Mouse (Mus musculus) limb, embryonic 14.5 days (tissue): ENCODE measurements at regions not wholly inside any gene's neighbourhood (a gene's known extent, or its start where the extent isn't known, plus 50 kb on each side); places are given as distances from the start of the nearest gene placed in this dataset.

Experiments used
- ATAC-seq: fragments of 200-750 bp; cut with Nextera tagmentation; 2 replicates; pipeline ENCODE4 v1.8.0; 2017; ENCODE audit warnings: low read depth, moderate number of reproducible peaks, moderate TSS enrichment; ENCODE audit not compliant: low FRiP score
- DNase-seq: peaks from one replicate; pipeline ENCODE4 v3.0.0-alpha.2; 2015; ENCODE audit warnings: low spot score
- H3K27ac ChIP-seq: fragments of 300-500 bp; sonication (generic); replicated peaks from 2 replicates; pipeline ENCODE4 v1.5.1; 2014; ENCODE audit warnings: low read depth, mild to moderate bottlenecking, low read length, moderate library complexity, mixed read lengths
- H3K27me3 ChIP-seq: fragments of 300-500 bp; sonication (generic); 2 replicates; pipeline ENCODE4 v1.6.1; 2014; ENCODE audit warnings: low read length, mixed read lengths; ENCODE audit not compliant: control insufficient read depth, insufficient read depth
- H3K36me3 ChIP-seq: fragments of 300-500 bp; sonication (generic); 2 replicates; pipeline ENCODE4 v1.6.1; 2014; ENCODE audit warnings: mild to moderate bottlenecking, low read length, moderate library complexity, mixed read lengths; ENCODE audit not compliant: control insufficient read depth, insufficient read depth
- H3K4me1 ChIP-seq: fragments of 300-500 bp; sonication (generic); 2 replicates; pipeline ENCODE4 v1.6.1; 2014; ENCODE audit warnings: antibody characterized with exemption, low read length, mixed read lengths; ENCODE audit not compliant: control insufficient read depth, insufficient read depth
- H3K4me2 ChIP-seq: fragments of 300-500 bp; sonication (generic); replicated peaks from 2 replicates; pipeline ENCODE4 v1.6.1; 2014; ENCODE audit warnings: low read depth, mild to moderate bottlenecking, low read length, moderate library complexity; ENCODE audit not compliant: severe bottlenecking
- H3K4me3 ChIP-seq: fragments of 300-500 bp; sonication (generic); replicated peaks from 2 replicates; pipeline ENCODE4 v1.5.1; 2014; ENCODE audit warnings: low read length
- H3K9ac ChIP-seq: fragments of 300-500 bp; sonication (generic); 2 replicates; pipeline ENCODE4 v1.6.1; 2014; ENCODE audit warnings: mild to moderate bottlenecking, low read depth, low read length, moderate library complexity; ENCODE audit not compliant: severe bottlenecking
- H3K9me3 ChIP-seq: fragments of 300-500 bp; sonication (generic); 2 replicates; pipeline ENCODE4 v1.6.1; 2016; ENCODE audit warnings: low read length; ENCODE audit not compliant: control insufficient read depth
- POLR2A ChIP-seq: fragments of 200-500 bp; IDR thresholded peaks from 2 replicates; pipeline ENCODE4 v1.8.0; 2012; ENCODE audit warnings: inconsistent platforms, mild to moderate bottlenecking, moderate library complexity, borderline replicate concordance; ENCODE audit not compliant: insufficient read depth, insufficient read length; ENCODE audit errors: extremely low read depth
- WGBS: fragments of 180-500 bp; shearing (Covaris S2); extraction: QIAGEN DNeasy Blood & Tissue Kit; methylation state at CpG from one replicate; pipeline ENCODE4 v1.1.7; 2014; 5-methylcytosine and 5-hydroxymethylcytosine counted together

DNA sequence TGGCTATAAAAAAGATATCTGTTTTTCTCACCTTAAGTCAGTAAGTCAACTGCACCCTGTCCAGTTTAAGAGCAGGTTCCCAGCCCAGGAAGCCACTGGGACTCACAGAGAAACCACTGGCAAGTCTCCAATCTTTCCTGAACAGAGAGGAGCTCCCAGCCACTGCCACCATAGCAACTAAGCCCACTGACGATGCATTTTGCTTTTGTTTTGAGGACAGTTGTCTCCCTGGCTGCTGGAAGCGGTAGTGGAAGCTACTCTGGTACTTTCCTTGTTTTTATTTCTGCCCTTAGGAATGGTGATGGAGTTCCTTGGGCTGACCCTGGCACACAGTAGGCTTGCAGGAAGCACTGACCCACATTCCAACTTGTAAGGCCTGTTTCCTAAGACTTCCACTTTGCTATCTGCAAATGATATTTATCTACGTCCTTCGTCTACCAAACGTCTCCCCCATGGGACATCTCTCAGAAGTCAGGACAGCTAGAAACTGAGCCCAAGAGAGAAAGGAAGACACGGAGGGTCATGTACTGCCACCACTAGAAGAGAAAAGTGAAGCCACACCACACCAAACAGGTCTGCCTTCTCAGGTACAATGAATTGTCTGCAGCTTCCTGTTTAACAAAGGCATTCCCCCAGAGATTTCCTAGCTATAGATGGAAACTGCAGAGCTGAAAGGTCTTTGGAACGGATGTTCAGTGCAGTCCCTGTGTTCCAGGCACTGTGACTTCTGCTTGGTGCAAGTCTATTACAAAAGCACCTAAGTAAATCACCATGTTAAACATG is 125.7 kb upstream of the Fmo9 start:
- 78% methylated on average over 7 of the region's 7 CpGs for WGBS
- H3K4me2 ChIP-seq = no peak overlapping the region
- no peaks in the 10 kb centered on the region for H3K36me3 ChIP-seq
- no peaks in the 10 kb centered on the region for H3K4me1 ChIP-seq
- DNase-seq (no peak), ATAC-seq (no peak)
- no peak for TF ChIP-seq POLR2A
- H3K27ac ChIP-seq = no peak overlapping the region
- no peak overlapping the region for H3K4me3 ChIP-seq
- H3K9ac ChIP-seq = no peak overlapping the region
- H3K27me3 ChIP-seq = no peaks in the 10 kb centered on the region
- no peaks in the 10 kb centered on the region for H3K9me3 ChIP-seq

DNA sequence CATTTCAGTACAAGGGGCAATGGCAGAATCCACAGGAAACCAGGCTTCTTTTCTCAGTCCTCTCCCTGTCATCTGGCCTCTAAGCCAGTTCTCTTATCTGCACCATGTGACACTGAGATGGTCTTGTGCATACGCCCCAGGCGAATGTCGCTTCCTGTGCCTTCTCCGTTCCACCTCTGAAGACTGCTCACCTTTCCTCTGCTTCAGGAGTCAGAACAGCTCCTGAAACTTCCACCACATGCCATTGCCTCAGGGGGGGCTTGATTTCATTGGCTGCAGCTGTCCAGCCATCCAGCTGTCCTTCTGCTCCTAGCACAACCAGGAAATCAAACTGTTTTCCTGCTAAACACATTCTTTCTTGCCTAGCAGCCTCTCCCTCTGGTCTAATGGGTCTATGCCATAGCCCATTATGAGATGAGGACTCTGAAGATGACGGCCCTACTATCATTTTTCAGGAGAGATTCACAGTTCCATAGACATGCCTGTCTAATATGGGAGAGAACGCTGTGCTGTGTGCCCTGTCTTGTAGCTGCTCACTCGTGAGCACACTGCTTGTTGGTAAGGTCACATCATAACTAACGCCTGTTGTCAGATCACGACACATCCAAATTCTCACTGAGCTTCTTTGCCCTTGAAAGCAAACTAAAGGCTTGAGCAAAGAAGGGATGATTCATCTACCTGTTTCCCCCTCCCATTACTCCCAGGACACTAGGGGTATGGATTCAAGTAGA is 129.9 kb upstream of the Fmo9 start:
- no peak overlapping the region for H3K4me3 ChIP-seq
- ATAC-seq (peak; percentile 44), DNase-seq (no peak)
- H3K4me1 ChIP-seq = no peaks in the 10 kb centered on the region
- no peak for TF ChIP-seq POLR2A
- H3K4me2 ChIP-seq = no peak overlapping the region
- H3K27ac ChIP-seq = no peak overlapping the region
- H3K36me3 ChIP-seq = no peaks in the 10 kb centered on the region
- no peaks in the 10 kb centered on the region for H3K27me3 ChIP-seq
- 72% methylated on average over 9 of the region's 9 CpGs for WGBS
- no peaks in the 10 kb centered on the region for H3K9me3 ChIP-seq
- no peak overlapping the region for H3K9ac ChIP-seq

DNA sequence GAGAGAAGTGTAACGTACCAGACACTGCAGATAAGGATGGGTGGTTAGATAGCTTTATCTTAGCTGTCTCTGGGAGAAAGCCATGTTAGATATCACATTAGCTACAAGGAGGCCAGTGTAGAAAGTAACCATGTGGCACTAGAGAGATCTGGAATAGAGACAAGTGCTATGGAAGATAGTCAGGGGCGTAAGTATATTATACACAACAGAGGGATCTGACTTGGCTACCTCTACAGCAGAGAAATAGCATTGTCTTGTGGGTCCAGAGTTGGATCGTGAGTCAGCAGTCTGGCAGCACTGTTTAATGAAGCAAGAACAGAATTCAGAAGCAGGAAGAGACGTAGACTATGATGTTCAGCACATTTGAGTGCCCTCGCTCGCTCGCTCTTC is 130.4 kb upstream of the Fmo9 start:
- Histone ChIP-seq H3K4me1 (no peaks in the 10 kb centered on the region), H3K36me3 (no peaks in the 10 kb centered on the region), H3K27me3 (no peaks in the 10 kb centered on the region), H3K4me2 (no peak overlapping the region), H3K9ac (no peak overlapping the region), H3K9me3 (no peaks in the 10 kb centered on the region), H3K27ac (no peak overlapping the region), H3K4me3 (no peak overlapping the region)
- WGBS = 88% methylated on average over 7 of the region's 7 CpGs
- ATAC-seq (no peak), DNase-seq (no peak)
- TF ChIP-seq POLR2A = no peak

DNA sequence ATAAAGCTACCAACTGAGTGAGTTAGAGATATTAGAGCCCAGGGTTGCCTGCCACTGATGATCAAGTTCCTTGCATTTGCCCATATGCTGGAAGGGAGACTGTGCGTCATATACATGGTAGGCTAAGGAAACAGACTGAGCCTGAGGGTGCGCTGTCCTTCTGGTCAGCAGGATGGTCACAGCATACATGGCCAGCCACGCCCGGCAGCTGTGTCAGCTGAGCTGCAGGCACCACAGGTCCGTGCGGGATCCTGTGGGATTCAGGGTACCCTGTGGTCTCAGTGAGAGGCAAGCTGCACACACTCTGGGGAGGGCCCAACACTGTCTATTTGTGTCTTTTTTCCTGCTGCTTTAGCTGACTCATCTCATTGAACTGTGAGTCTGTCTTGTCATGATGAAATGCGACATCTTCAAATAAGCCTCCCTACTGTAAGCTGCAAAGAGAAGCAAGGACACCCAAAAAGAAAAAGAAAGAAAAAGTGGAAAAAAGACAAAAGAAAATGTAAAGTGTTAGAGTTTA is 131.3 kb upstream of the Fmo9 start:
- no peak for TF ChIP-seq POLR2A
- Histone ChIP-seq H3K4me3 (no peak overlapping the region), H3K36me3 (no peaks in the 10 kb centered on the region), H3K4me2 (no peak overlapping the region), H3K9ac (no peak overlapping the region), H3K4me1 (no peaks in the 10 kb centered on the region), H3K27ac (no peak overlapping the region), H3K27me3 (no peaks in the 10 kb centered on the region), H3K9me3 (no peaks in the 10 kb centered on the region)
- 82% methylated on average over 7 of the region's 7 CpGs for whole genome bisulfite sequencing
- ATAC-seq (no peak), DNase-seq (no peak)

DNA sequence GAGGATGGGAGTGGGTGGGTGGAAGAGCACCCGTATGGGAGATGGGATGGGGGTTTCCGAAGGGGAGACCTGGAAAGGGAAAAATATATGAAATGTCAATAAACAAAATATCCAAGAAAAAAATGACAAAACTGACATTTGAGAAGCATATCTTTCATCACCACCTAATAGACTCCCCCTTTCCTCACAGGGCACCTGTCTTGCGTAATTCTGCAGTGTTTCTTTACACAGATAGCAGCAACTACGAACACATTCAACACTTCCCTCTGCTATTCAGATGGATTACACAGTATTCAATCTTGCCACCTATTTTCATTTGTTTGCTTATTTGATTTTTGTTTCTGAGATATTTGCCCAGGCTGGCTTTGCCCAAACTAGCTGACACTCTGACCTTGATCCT is 136.3 kb upstream of the Fmo9 start:
- DNase-seq = no peak
- no peak overlapping the region for H3K27ac ChIP-seq
- no peak for ATAC-seq
- 90% methylated on average over 4 of the region's 4 CpGs for WGBS
- H3K27me3 ChIP-seq = no peaks in the 10 kb centered on the region
- no peak for TF ChIP-seq POLR2A
- H3K9ac ChIP-seq = no peak overlapping the region
- H3K4me1 ChIP-seq = no peaks in the 10 kb centered on the region
- H3K9me3 ChIP-seq = no peaks in the 10 kb centered on the region
- no peaks in the 10 kb centered on the region for H3K36me3 ChIP-seq
- no peak overlapping the region for H3K4me2 ChIP-seq
- H3K4me3 ChIP-seq = no peak overlapping the region
